Mouse (Mus musculus) liver, embryonic 14.5 days (tissue): ENCODE results near the gene Gadl1.

Source experiments
- CTCF ChIP-seq: IDR thresholded peaks from 2 replicates; pipeline ENCODE4 v1.5.1; 2016; ENCODE audit warnings: antibody characterized with exemption, low read depth, control low read depth
- EP300 ChIP-seq: IDR thresholded peaks from 2 replicates; pipeline ENCODE4 v1.6.1; 2016; ENCODE audit warnings: antibody characterized with exemption, low read depth

DNA sequence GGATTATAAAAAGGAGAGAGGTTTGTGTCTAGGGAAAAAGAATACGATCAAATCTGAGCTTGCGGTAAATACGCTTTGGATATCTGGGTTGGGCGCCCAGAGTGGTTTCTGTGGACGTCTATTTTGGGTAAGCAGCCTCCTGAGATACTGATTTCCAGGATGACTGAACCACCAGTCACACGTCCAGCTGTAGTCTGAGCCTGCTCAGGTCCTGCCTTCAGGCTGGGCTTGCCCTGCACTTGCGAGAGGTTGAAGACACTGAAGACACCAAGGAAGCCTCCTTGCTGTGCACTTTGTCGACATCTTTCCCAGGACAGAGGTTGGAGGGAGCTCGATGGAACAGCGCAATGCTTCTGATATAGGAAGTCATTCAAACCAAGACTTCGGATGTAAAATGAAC lies 25.0 kb downstream of the Gadl1 start:
- TF ChIP-seq EP300 (no peak), CTCF (no peak)
